Mouse (Mus musculus) lung, embryonic 16.5 days (tissue): Measurements from ENCODE around the gene Dusp14. TPM values are rescaled to one million over a fixed set of nuclear protein-coding genes. Genes with fewer than 3 reads are reported as not detected.

Experiments used
- polyA plus RNA-seq: library from polyadenylated mRNA; unstranded; fragments of >200 nt; fragmentation: Nextera tagmentation; extraction: Ambion mirVana; gene quantifications from 2 replicates; pipeline ENCODE4 v1.2.1, GENCODE M21; 2015

Dusp14 gene
- polyA plus RNA-seq, 1 experiment from 2014 or later: 26.1 TPM

Other genes with a start within 250 kb of the Dusp14 start
- 9.1 and 11.7 TPM in 2 replicates for gene Hnf1b, start 219.2 kb downstream of the Dusp14 start, polyA plus RNA-seq
- 31.4 and 35.6 TPM in 2 replicates for gene Ddx52, start 127.2 kb downstream of the Dusp14 start, polyA plus RNA-seq
- 9.3 and 11.1 TPM in 2 replicates for gene Synrg, start 104.8 kb downstream of the Dusp14 start, polyA plus RNA-seq
- gene Tada2a, start 60.3 kb upstream of the Dusp14 start, polyA plus RNA-seq: 31.6 and 32.4 TPM in 2 replicates
- 11.2 and 11.3 TPM in 2 replicates for gene Acaca, start 60.4 kb upstream of the Dusp14 start, polyA plus RNA-seq
- not detected in 2 replicates for gene Gm11437, start 98.2 kb upstream of the Dusp14 start, polyA plus RNA-seq